ENCODE assay signal across 8 mouse cellular contexts in genomic region chr5:125080787-125081317, GRCm38 (mm10).
DNase-seq lines count a peak whose midpoint lies in the region; ATAC-seq and TF ChIP-seq lines count a peak whose summit lies in the region.

No protein-coding gene starts in this region.

- H3K27me3 ChIP-seq in heart, embryonic 14.5 days (ENCODE audit: control insufficient read depth, insufficient read depth, low read length): no peaks in the 10 kb centered on the region

- H3K9ac ChIP-seq in heart, embryonic 14.5 days (ENCODE audit: low read length): peak overlapping the region; percentile 39

- peaks cover 22 to 32% of the 10 kb centered on the region in 2 experiments for H3K4me1 ChIP-seq in heart, embryonic 14.5 days (ENCODE audit: control insufficient read depth in 2 of 2, insufficient read depth in 2 of 2, low read length in 2 of 2)

- no peak for TF ChIP-seq CTCF in layer of hippocampus, adult 2 months (conservative IDR thresholded peaks at IDR 0.05)
- no peak for TF ChIP-seq CTCF in brain, embryonic 14.5 days (IDR thresholded peaks at IDR 0.05; ENCODE audit: borderline replicate concordance, extremely low read depth, insufficient read depth, insufficient read length)

- no peak overlapping the region for H3K4me2 ChIP-seq in heart, embryonic 14.5 days (ENCODE audit: low read length)

- 82% methylated on average over 10 of the region's 10 CpGs for WGBS in heart, embryonic 14.5 days

- TF ChIP-seq POLR2A in brain, embryonic 14.5 days (IDR thresholded peaks at IDR 0.05; ENCODE audit: borderline replicate concordance, extremely low read depth, insufficient read depth, insufficient read length, poor library complexity, severe bottlenecking): no peak

- H3K4me3 ChIP-seq in layer of hippocampus, adult 2 months: no peak overlapping the region
- no peak overlapping the region for H3K4me3 ChIP-seq in heart, embryonic 14.5 days (ENCODE audit: control insufficient read depth in 1 of 2, insufficient read depth in 1 of 2, low read depth in 1 of 2, low read length in 2 of 2)

- H3K36me3 ChIP-seq in heart, embryonic 14.5 days (ENCODE audit: control insufficient read depth, insufficient read depth, low read length): peaks cover 83% of the 10 kb centered on the region

- DNase-seq in layer of hippocampus, adult 2 months (ENCODE audit: low spot score in 2 of 2): no peak
- DNase-seq in layer of hippocampus, adult 11-12 months (ENCODE audit: low spot score): no peak
- peak; percentile 22 for DNase-seq in brain, embryonic 14.5 days (ENCODE audit: low read depth)
- DNase-seq in lung, postnatal 10 days: peak; percentile 82
- no peak for DNase-seq in right cerebral cortex, postnatal 14 days
- no peak for DNase-seq in right cerebral cortex, postnatal 25 days
- DNase-seq in frontal cortex, postnatal 10 days (ENCODE audit: low spot score in 2 of 2): no peak

- H3K9me3 ChIP-seq in heart, embryonic 14.5 days (ENCODE audit: control insufficient read depth, low read length): no peaks in the 10 kb centered on the region

- H3K27ac ChIP-seq in layer of hippocampus, adult 2 months: peak overlapping the region; percentile 86
- peak overlapping the region; percentile 32 to 80; a peak in 3 of 4 replicates for H3K27ac ChIP-seq in heart, embryonic 14.5 days (replicated peaks in 1 of 2; ENCODE audit: control insufficient read depth in 1 of 2, insufficient read depth in 1 of 2, low read depth in 2 of 2, low read length in 2 of 2)

- ATAC-seq in heart, embryonic 14.5 days (ENCODE audit: insufficient number of reproducible peaks, insufficient read depth, low FRiP score, low read depth): no peak

Comparison
In these comparisons a context has a peak if more than half of its experiments do, and no peak if none do; other contexts are left out.
1. DNase-seq: peak in brain, embryonic 14.5 days (single experiment) and lung, postnatal 10 days (single experiment); none in layer of hippocampus, adult 2 months (0 of 2), layer of hippocampus, adult 11-12 months (single experiment), right cerebral cortex, postnatal 14 days (single experiment), right cerebral cortex, postnatal 25 days (single experiment) and frontal cortex, postnatal 10 days (0 of 2).